Mouse (Mus musculus) CH12.LX (cell line): ENCODE data around the gene Cacna1i. TPM values are rescaled to one million over a fixed set of nuclear protein-coding genes. Genes with fewer than 3 reads are reported as not detected.

ENCODE experiments used
- DNase-seq: peaks from one replicate; pipeline ENCODE4 v3.0.0-alpha.2; 2013; ENCODE audit errors: extremely low read depth
- H3K27ac ChIP-seq: 2 replicates; pipeline ENCODE4 v1.5.1; 2012; ENCODE audit warnings: low read depth, mild to moderate bottlenecking, control low read depth, moderate library complexity; ENCODE audit not compliant: insufficient read depth
- H3K27me3 ChIP-seq: replicated peaks from 2 replicates; pipeline ENCODE3; 2012; ENCODE audit warnings: inconsistent platforms
- H3K36me3 ChIP-seq, 2 experiments: replicated peaks in 1 of 2; 2 replicates each; pipeline versions ENCODE3 to v1.6.1; 2012; ENCODE audit warnings: inconsistent platforms in 1 of 2, low read length in 1 of 2, mild to moderate bottlenecking in 1 of 2, mixed read lengths in 1 of 2, moderate library complexity in 1 of 2; ENCODE audit not compliant: control insufficient read depth in 1 of 2, insufficient read depth in 1 of 2
- H3K4me1 ChIP-seq, 2 experiments: 2 replicates each; pipeline ENCODE4 v1.6.1; 2012; ENCODE audit warnings: inconsistent platforms in 1 of 2, moderate library complexity in 1 of 2; ENCODE audit not compliant: insufficient read depth in 2 of 2, control insufficient read depth in 1 of 2
- H3K4me2 ChIP-seq: 2 replicates; pipeline ENCODE4 v1.6.1; 2012; ENCODE audit warnings: low read depth, mild to moderate bottlenecking, control low read depth; ENCODE audit not compliant: poor library complexity, insufficient read depth, severe bottlenecking
- H3K4me3 ChIP-seq, 3 experiments: fragments of 150-350 bp in 1 of 3; sonication (generic) in 1 of 3; replicated peaks in 1 of 3; 2 replicates each; pipeline versions ENCODE3 to v1.5.1; 2011 to 2012; ENCODE audit warnings: low read depth in 2 of 3, low read length in 2 of 3, mild to moderate bottlenecking in 2 of 3, moderate library complexity in 2 of 3, control low read depth in 1 of 3, improper control_type of control experiment in 1 of 3, inconsistent platforms in 1 of 3, mixed read lengths in 1 of 3; ENCODE audit not compliant: poor library complexity in 1 of 3
- H3K79me2 ChIP-seq: replicated peaks from 2 replicates; pipeline ENCODE4 v1.6.1; 2012; ENCODE audit warnings: mild to moderate bottlenecking, moderate library complexity; ENCODE audit not compliant: control insufficient read depth, poor library complexity, insufficient read depth, severe bottlenecking; ENCODE audit errors: extremely low read depth
- H3K9ac ChIP-seq: 2 replicates; pipeline ENCODE4 v1.6.1; 2012; ENCODE audit warnings: low read depth, mild to moderate bottlenecking, control low read depth, moderate library complexity; ENCODE audit not compliant: insufficient read depth
- H3K9me3 ChIP-seq: replicated peaks from 2 replicates; pipeline ENCODE3; 2012; ENCODE audit warnings: low read length, inconsistent platforms, mixed read lengths
- BHLHE40 ChIP-seq: IDR thresholded peaks from 2 replicates; pipeline ENCODE4 v1.6.1; 2011; ENCODE audit warnings: mild to moderate bottlenecking, low read depth, low read length, improper control_type of control experiment
- E2F4 ChIP-seq: IDR thresholded peaks from 2 replicates; pipeline ENCODE4 v1.6.1; 2011; ENCODE audit warnings: low read depth, low read length, improper control_type of control experiment; ENCODE audit not compliant: insufficient replicate concordance
- GABPA ChIP-seq: IDR thresholded peaks from 2 replicates; pipeline ENCODE4 v1.6.1; 2012; ENCODE audit warnings: low read depth, low read length, improper control_type of control experiment, inconsistent platforms; ENCODE audit not compliant: insufficient replicate concordance
- IRF4 ChIP-seq: IDR thresholded peaks from 2 replicates; pipeline ENCODE4 v1.6.1; 2014; ENCODE audit warnings: low read depth, mild to moderate bottlenecking, inconsistent platforms, low read length, improper control_type of control experiment
- JUN ChIP-seq: IDR thresholded peaks from 2 replicates; pipeline ENCODE4 v1.6.1; 2011; ENCODE audit warnings: low read depth, mild to moderate bottlenecking, low read length, improper control_type of control experiment, moderate library complexity; ENCODE audit not compliant: insufficient read depth
- JUND ChIP-seq: conservative IDR thresholded peaks from 2 replicates; pipeline ENCODE4 v1.6.1; 2011; ENCODE audit warnings: low read depth, low read length, improper control_type of control experiment
- KAT2A ChIP-seq: IDR thresholded peaks from 2 replicates; pipeline ENCODE4 v1.6.1; 2012; ENCODE audit warnings: low read length, improper control_type of control experiment, inconsistent platforms; ENCODE audit not compliant: insufficient replicate concordance
- MAX ChIP-seq: IDR thresholded peaks from 2 replicates; pipeline ENCODE4 v1.6.1; 2011; ENCODE audit warnings: low read length, improper control_type of control experiment
- MEF2A ChIP-seq: IDR thresholded peaks from 2 replicates; pipeline ENCODE4 v1.6.1; 2014; ENCODE audit warnings: low read depth, mild to moderate bottlenecking, inconsistent platforms, low read length, improper control_type of control experiment, borderline replicate concordance
- MYC ChIP-seq: IDR thresholded peaks from 2 replicates; pipeline ENCODE4 v1.6.1; 2011; ENCODE audit warnings: low read depth, mild to moderate bottlenecking, improper control_type of control experiment, low read length
- NELFE ChIP-seq: IDR thresholded peaks from 2 replicates; pipeline ENCODE4 v1.6.1; 2011; ENCODE audit warnings: low read depth, low read length, improper control_type of control experiment
- NRF1 ChIP-seq: IDR thresholded peaks from 2 replicates; pipeline ENCODE4 v1.6.1; 2014; ENCODE audit warnings: low read depth, mild to moderate bottlenecking, inconsistent platforms, low read length, improper control_type of control experiment, moderate library complexity
- PAX5 ChIP-seq: IDR thresholded peaks from 2 replicates; pipeline ENCODE4 v1.6.1; 2012; ENCODE audit warnings: low read length, inconsistent platforms, mixed read lengths
- POLR2A ChIP-seq: IDR thresholded peaks from 2 replicates; pipeline ENCODE4 v1.6.1; 2011; ENCODE audit warnings: low read depth, mild to moderate bottlenecking, improper control_type of control experiment, low read length
- RCOR1 ChIP-seq: conservative IDR thresholded peaks from 2 replicates; pipeline ENCODE4 v1.6.1; 2012; ENCODE audit warnings: low read depth, mild to moderate bottlenecking, inconsistent platforms, low read length, improper control_type of control experiment
- SIN3A ChIP-seq: IDR thresholded peaks from 2 replicates; pipeline ENCODE4 v1.6.1; 2012; ENCODE audit warnings: low read length, improper control_type of control experiment, inconsistent platforms
- TBP ChIP-seq: conservative IDR thresholded peaks from 2 replicates; pipeline ENCODE4 v1.6.1; 2011; ENCODE audit warnings: low read depth, low read length, improper control_type of control experiment
- USF1 ChIP-seq: IDR thresholded peaks from 2 replicates; pipeline ENCODE4 v1.6.1; 2014; ENCODE audit warnings: low read depth, mild to moderate bottlenecking, inconsistent platforms, low read length, improper control_type of control experiment
- USF2 ChIP-seq: conservative IDR thresholded peaks from 2 replicates; pipeline ENCODE4 v1.6.1; 2011; ENCODE audit warnings: low read depth, low read length, improper control_type of control experiment
- ZC3H11A ChIP-seq: IDR thresholded peaks from 2 replicates; pipeline ENCODE4 v1.6.1; 2012; ENCODE audit warnings: low read depth, mild to moderate bottlenecking, inconsistent platforms, low read length, improper control_type of control experiment
- ZNF384 ChIP-seq: IDR thresholded peaks from 2 replicates; pipeline ENCODE4 v1.6.1; 2012; ENCODE audit warnings: low read depth, low read length, improper control_type of control experiment, inconsistent platforms
- dilution Hi-C: fragments of 300-500 bp; cut with MboI; formaldehyde crosslinking; loops from 2 replicates; pipeline ENCODE4 v1.14.3; 2020; ENCODE audit warnings: low sequenced_read_pairs; ENCODE audit not compliant: extremely low pct_unique_long_range_greater_than_20kb, extremely low pct_ligation_motif_present
- in situ Hi-C: fragments of 300-500 bp; cut with MboI; formaldehyde crosslinking; loops from 3 replicates; pipeline ENCODE4 v1.14.3; 2019; ENCODE audit warnings: low sequenced_read_pairs, low pct_ligation_motif_present, low pct_unique_long_range_greater_than_20kb, mixed read lengths
- polyA plus RNA-seq: library from polyadenylated mRNA; unstranded; fragments of >175 nt; gene quantifications from 2 replicates; pipeline ENCODE4 v1.2.1, GENCODE M21; 2012; ENCODE audit warnings: low read depth; ENCODE audit not compliant: insufficient read length
- total RNA-seq, 2 experiments: library from RNA; depleted of rRNA; stranded (reverse); fragments of 300-350 nt in 1 of 2; fragments of >200 nt in 1 of 2; gene quantifications; 2 replicates each; pipeline ENCODE4 v1.2.3; 2012 to 2014

The Cacna1i gene
- total and polyA plus RNA-seq, 3 experiments, result under 0.01 TPM; not detected in 2

DNA sequence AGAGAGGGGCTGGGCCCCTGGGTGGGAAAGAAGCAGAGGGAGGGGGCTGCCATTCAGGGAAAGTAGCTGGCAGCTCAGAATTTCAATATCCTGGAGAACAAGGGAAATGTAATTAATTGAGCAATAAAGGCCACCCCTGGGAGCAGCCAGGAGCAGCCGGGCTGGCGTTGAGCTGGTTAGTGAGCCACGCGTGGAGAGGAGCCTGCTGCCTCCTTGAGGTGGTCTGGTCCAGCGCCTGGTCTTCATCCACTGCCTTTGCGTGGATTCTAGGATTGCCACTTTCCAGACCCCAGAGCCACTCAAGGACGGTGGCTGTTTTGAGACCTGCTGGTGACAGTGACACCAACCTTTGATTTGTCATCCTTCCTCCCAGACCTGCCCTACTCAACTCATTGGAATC, 59.5 kb downstream of the Cacna1i start:
- H3K4me1 ChIP-seq, result no peaks in the 10 kb centered on the region
- H3K36me3 ChIP-seq, result no peaks in the 10 kb centered on the region
- in situ Hi-C loops (no loop called here), dilution Hi-C loops (no loop called here)
- H3K27ac ChIP-seq, result no peak overlapping the region
- H3K4me3 ChIP-seq, result no peak overlapping the region
- no peaks in the 10 kb centered on the region for H3K79me2 ChIP-seq
- peaks cover 86% of the 10 kb centered on the region for H3K27me3 ChIP-seq
- no peak overlapping the region for H3K4me2 ChIP-seq
- no peak for DNase-seq
- peaks cover 3% of the 10 kb centered on the region for H3K9me3 ChIP-seq
- H3K9ac ChIP-seq, result no peak overlapping the region
- TF ChIP-seq ZNF384 (no peak), USF1 (no peak), BHLHE40 (no peak), MYC (no peak), RCOR1 (no peak), IRF4 (no peak), MAX (no peak), TBP (no peak), E2F4 (no peak), JUN (no peak), KAT2A (no peak), POLR2A (no peak)

- no peak overlapping the region for H3K4me2 ChIP-seq
- no peak overlapping the region for H3K9ac ChIP-seq
- H3K79me2 ChIP-seq, result no peaks in the 10 kb centered on the region
- dilution Hi-C loops, result no loop called here
- in situ Hi-C loops, result no loop called here
- H3K9me3 ChIP-seq, result no peaks in the 10 kb centered on the region
- no peak for TF ChIP-seq BHLHE40
- no peak for TF ChIP-seq MEF2A
- no peak for TF ChIP-seq NRF1
- no peak for TF ChIP-seq NELFE
- no peak for TF ChIP-seq SIN3A
- TF ChIP-seq E2F4, result no peak
- no peak for TF ChIP-seq PAX5
- TF ChIP-seq ZC3H11A, result no peak
- TF ChIP-seq JUND, result no peak
- no peak for TF ChIP-seq IRF4
- TF ChIP-seq POLR2A, result no peak
- TF ChIP-seq GABPA, result no peak
- no peak for TF ChIP-seq USF2
- TF ChIP-seq ZNF384, result no peak
- no peak for DNase-seq
- peaks cover 75% of the 10 kb centered on the region for H3K27me3 ChIP-seq
- H3K36me3 ChIP-seq, result no peaks in the 10 kb centered on the region
- no peak overlapping the region for H3K27ac ChIP-seq
- H3K4me3 ChIP-seq, result no peak overlapping the region
- no peaks in the 10 kb centered on the region for H3K4me1 ChIP-seq
Observed at GRCm38 (mm10) chr15:80350431-80350830, 63.4 kb downstream of the Cacna1i start.
